Mouse (Mus musculus) heart, postnatal 0 days (tissue): ENCODE data around the gene Grm4.

Experiments
- CTCF ChIP-seq: IDR thresholded peaks from 2 replicates; pipeline ENCODE4 v1.5.1; 2016; ENCODE audit warnings: antibody characterized with exemption, control low read depth, low read depth
- EP300 ChIP-seq: IDR thresholded peaks from 2 replicates; pipeline ENCODE4 v1.6.1; 2016; ENCODE audit warnings: antibody characterized with exemption, low read depth

DNA sequence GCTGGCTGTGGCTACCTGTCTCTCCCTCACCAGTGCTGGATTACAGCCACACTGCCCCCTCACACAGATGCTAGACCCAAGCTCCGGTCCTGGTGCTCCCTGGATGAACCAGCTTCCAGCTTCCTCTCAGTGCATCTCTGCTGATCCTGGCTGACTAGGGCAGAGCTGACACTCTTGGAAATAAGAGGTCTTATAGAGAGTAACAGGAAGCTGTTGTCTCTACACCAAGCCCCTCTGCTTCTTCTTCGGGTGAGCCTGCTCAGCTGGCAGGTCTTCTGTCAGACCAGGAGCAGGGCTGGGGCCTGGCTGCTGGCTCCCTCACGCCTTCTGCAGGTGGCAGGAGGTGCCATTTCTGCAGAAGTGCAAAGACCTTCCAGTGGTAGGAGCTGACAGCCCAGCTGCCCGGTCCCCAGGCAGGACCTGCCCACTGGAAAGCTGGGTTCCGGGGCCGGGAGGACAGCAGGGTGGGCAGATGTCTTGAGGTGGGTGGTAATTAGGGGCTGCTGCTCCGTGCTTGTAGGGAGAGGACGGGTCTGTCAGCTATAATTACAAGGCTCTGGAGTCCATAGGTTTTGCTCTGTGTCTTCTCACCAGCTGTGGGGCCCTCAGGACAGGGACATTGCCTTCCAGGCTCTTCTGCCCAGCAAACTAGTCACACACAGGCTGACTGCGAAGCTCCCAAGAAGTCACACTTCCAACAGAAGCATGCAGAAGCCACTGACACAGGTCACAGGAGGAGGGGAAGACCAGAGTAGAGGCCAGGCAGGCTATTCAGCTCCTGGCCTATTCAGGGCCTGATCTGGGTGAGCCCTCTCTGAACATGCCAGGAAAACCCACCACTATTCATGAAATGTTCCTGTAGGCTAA is 10.7 kb downstream of the Grm4 start:
- TF ChIP-seq CTCF (no peak), EP300 (no peak)
